Comparison of ENCODE assay signal across 13 mouse cellular contexts in genomic region chr10:77397056-77397642, GRCm38 (mm10). TPM values are rescaled to one million over a fixed set of nuclear protein-coding genes. Genes with fewer than 3 reads are reported as not detected.
DNase-seq lines count a peak whose midpoint lies in the region; ATAC-seq lines count a peak whose summit lies in the region.
"Had no signal": no experiment of that assay in that cellular context is flagged by ENCODE, and none has a peak within 500 bp of the region (broad histone marks: within the 10 kb centered on the region; RNA-seq: fewer than 3 reads in every experiment).

No protein-coding gene starts in this region.

- peak; percentile 45 for DNase-seq in adipocyte (ENCODE audit: low spot score)
- DNase-seq in cerebellum, adult 11-12 months, result peak; percentile 72
- DNase-seq in spleen, postnatal 14 days (ENCODE audit: low spot score in 2 of 2), result no peak
- DNase-seq in urinary bladder, postnatal 4 days (ENCODE audit: low spot score in 2 of 2), result no peak
- DNase-seq: kidney, postnatal 10 days; midbrain, embryonic 14.5 days had no signal

- H3K36me3 ChIP-seq in hindbrain, embryonic 16.5 days (ENCODE audit: control insufficient read depth, insufficient read depth, low read length), result no peaks in the 10 kb centered on the region
- no peaks in the 10 kb centered on the region for H3K36me3 ChIP-seq in hindbrain, embryonic 13.5 days
- H3K36me3 ChIP-seq in heart, embryonic 13.5 days, result no peaks in the 10 kb centered on the region
- H3K36me3 ChIP-seq: embryonic facial prominence, embryonic 15.5 days had no signal

- H3K27ac ChIP-seq in hindbrain, embryonic 16.5 days (ENCODE audit: low read depth, low read length), result no peak overlapping the region
- H3K27ac ChIP-seq in hindbrain, embryonic 13.5 days, result no peak overlapping the region
- peak overlapping the region; percentile 58 for H3K27ac ChIP-seq in heart, embryonic 13.5 days (replicated peaks)
- H3K27ac ChIP-seq: embryonic facial prominence, embryonic 15.5 days; liver, embryonic 14.5 days had no signal

- H3K4me3 ChIP-seq in hindbrain, embryonic 16.5 days (ENCODE audit: low read length), result no peak overlapping the region
- H3K4me3 ChIP-seq in hindbrain, embryonic 13.5 days, result no peak overlapping the region
- no peak overlapping the region for H3K4me3 ChIP-seq in heart, embryonic 13.5 days
- H3K4me3 ChIP-seq: embryonic facial prominence, embryonic 15.5 days had no signal

- no peaks in the 10 kb centered on the region for H3K4me1 ChIP-seq in hindbrain, embryonic 16.5 days (ENCODE audit: control insufficient read depth, insufficient read depth, low read depth, low read length)
- peaks cover 3% of the 10 kb centered on the region; the same call in 1 of the 2 replicates for H3K4me1 ChIP-seq in hindbrain, embryonic 13.5 days (replicated peaks)
- peaks cover 41% of the 10 kb centered on the region for H3K4me1 ChIP-seq in heart, embryonic 13.5 days
- H3K4me1 ChIP-seq: embryonic facial prominence, embryonic 15.5 days had no signal

- no peak overlapping the region for H3K9ac ChIP-seq in hindbrain, embryonic 16.5 days (ENCODE audit: low read depth, low read length)
- no peak overlapping the region for H3K9ac ChIP-seq in hindbrain, embryonic 13.5 days
- 0 out of 2 replicates have a peak overlapping the region, but pooled peaks have one; percentile 14 for H3K9ac ChIP-seq in heart, embryonic 13.5 days
- H3K9ac ChIP-seq: embryonic facial prominence, embryonic 15.5 days; liver, embryonic 14.5 days had no signal

- no peak overlapping the region for H3K4me2 ChIP-seq in hindbrain, embryonic 16.5 days (ENCODE audit: low read length)
- H3K4me2 ChIP-seq in hindbrain, embryonic 13.5 days, result no peak overlapping the region
- H3K4me2 ChIP-seq in heart, embryonic 13.5 days, result no peak overlapping the region
- H3K4me2 ChIP-seq: embryonic facial prominence, embryonic 15.5 days had no signal

- no peaks in the 10 kb centered on the region for H3K9me3 ChIP-seq in hindbrain, embryonic 16.5 days (ENCODE audit: control insufficient read depth, low read length)
- H3K9me3 ChIP-seq in hindbrain, embryonic 13.5 days, result no peaks in the 10 kb centered on the region
- no peaks in the 10 kb centered on the region for H3K9me3 ChIP-seq in heart, embryonic 13.5 days
- H3K9me3 ChIP-seq: embryonic facial prominence, embryonic 15.5 days had no signal

- 85% methylated on average over 6 of the region's 6 CpGs for whole genome bisulfite sequencing in hindbrain, embryonic 16.5 days
- WGBS in hindbrain, embryonic 13.5 days, result 85% methylated on average over 6 of the region's 6 CpGs
- 38% methylated on average over 6 of the region's 6 CpGs for WGBS in heart, embryonic 13.5 days

- H3K27me3 ChIP-seq in hindbrain, embryonic 16.5 days (replicated peaks; ENCODE audit: control insufficient read depth, insufficient read depth, low read length), result no peaks in the 10 kb centered on the region
- H3K27me3 ChIP-seq in hindbrain, embryonic 13.5 days, result no peaks in the 10 kb centered on the region
- H3K27me3 ChIP-seq in heart, embryonic 13.5 days (replicated peaks), result no peaks in the 10 kb centered on the region
- H3K27me3 ChIP-seq: embryonic facial prominence, embryonic 15.5 days had no signal

- peak; percentile 69 for ATAC-seq in hindbrain, embryonic 16.5 days
- no peak for ATAC-seq in hindbrain, embryonic 13.5 days (ENCODE audit: low FRiP score)
- ATAC-seq in heart, embryonic 13.5 days (ENCODE audit: extremely low read depth, insufficient number of reproducible peaks, low FRiP score, low TSS enrichment), result no peak
- no peak for ATAC-seq in frontal cortex, adult (ENCODE audit: low TSS enrichment)
- ATAC-seq: forebrain, embryonic 16.5 days had no signal

RNA-seq across cellular contexts. Expression of gene Adarb1, which starts 20.9 kb away (rescaled TPM):
- 19.9 and 20.6 TPM in 2 replicates for polyA plus RNA-seq in hindbrain, embryonic 16.5 days (2015; fragmentation: Nextera tagmentation; extraction: Ambion mirVana)
- 12.0 and 13.4 TPM in 2 replicates for polyA plus RNA-seq in hindbrain, embryonic 13.5 days (2015; fragmentation: Nextera tagmentation; extraction: Ambion mirVana)
- polyA plus RNA-seq in heart, embryonic 13.5 days (2015; fragmentation: Nextera tagmentation; extraction: Ambion mirVana), result 10.7 and 12.1 TPM in 2 replicates

Comparison
In these comparisons a context has a peak if more than half of its experiments do, and no peak if none do; other contexts are left out.
1. DNase-seq: peak in adipocyte (single experiment) and cerebellum, adult 11-12 months (single experiment); none in spleen, postnatal 14 days (0 of 2) and urinary bladder, postnatal 4 days (0 of 2).